Mouse (Mus musculus) urinary bladder, postnatal 10 days (tissue): ENCODE data around the gene Nfyc.

ENCODE experiments used
- DNase-seq: peaks from one replicate; pipeline ENCODE4 v3.0.0; 2022; ENCODE audit warnings: low spot score

The Nfyc gene

DNA sequence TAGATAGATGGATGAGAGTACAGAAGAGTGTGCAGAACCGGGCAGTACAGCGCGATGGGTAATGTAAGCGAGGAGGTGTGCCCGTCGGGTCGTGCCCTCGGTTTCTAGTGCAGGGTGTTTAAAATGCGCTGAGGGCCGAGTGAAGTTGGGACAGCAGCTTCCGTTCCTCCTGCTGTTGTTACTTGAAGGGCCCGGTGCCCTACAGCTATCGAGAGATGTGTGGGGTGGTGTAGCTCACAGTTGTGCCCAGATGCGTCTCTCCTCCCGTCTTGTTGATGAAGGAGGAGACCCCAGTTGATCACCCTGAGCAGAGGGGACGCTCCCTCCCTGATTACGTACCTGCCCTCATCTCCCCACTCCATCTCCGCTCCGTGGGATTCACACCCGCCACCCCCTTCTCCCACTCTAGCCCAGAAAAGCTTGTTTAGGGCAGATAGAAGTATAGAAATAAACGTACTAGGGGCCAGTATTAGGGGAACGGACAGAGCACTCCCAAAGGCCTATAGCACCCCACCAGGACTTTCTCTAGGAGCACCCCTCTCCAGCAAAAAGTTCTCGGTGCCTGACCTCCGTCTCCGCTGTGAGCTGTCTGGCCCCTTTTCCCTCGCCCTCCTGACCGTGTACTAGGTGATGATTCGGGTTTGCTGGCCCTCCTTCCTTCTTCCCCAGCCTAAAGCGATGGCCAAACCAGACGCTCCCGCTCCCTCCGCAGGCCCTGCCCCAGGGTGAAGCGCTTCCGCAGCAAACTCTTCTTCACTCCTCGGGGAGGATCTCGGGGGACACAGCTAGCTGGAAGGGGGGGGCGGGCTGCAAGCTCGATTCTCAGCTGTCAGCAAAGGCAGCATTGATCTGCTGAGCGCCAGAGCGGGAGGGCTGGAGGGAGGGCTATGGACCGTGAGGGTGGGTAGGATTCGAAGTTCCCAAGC is 83.2 kb downstream of the Nfyc start, which contains the start of gene Kcnq4:
Gene Kcnq4, minus strand, starts transcription at position 672 of the 926 bp plus-strand sequence.
- no peak for DNase-seq

- no peak for DNase-seq
Observed at GRCm38 (mm10) chr4:120747243-120747792, 84.1 kb downstream of the Nfyc start.

- DNase-seq = no peak
Observed at GRCm38 (mm10) chr4:120746552-120747150, 84.7 kb downstream of the Nfyc start.

DNA sequence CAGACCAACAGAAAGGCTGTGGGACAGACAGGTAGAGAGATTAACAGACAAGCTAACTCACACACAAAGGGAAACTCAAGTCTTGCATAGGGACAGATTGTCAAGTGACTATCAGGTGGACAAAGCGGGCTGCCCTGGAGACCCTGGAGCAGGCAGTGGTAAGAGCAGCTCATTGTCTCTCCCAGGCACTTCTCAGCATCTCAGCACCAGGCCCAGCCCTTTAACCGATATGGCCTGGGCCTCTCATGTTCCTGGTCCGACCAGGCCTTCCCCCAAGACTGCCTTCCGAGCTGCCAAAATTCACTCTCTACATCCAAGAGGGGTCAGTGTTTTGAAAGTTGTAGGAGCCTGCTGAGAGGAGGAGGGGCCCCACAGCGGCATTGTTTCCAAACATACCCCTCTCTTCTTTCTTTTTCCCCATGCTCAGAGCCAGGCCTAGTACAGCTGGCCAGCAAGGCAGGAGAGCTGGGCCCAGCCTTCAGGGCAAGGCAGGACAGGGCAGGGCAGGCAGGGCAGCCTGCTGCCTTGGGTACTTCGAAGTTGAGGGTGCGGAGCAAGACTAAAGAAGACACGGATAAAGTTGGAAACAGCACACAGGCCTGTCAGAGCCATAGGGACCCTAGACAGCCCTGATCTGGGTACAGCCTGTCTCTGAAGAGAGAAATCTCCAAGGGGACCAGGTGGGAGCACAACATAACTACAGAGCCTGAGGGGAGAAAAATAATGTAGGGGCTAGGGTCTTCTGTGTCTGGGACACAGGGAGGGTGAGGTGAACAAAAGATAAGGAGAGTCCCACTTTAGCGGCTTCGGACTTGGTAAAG is 85.4 kb downstream of the Nfyc start:
- no peak for DNase-seq

GRCm38 (mm10) chr4:120743636-120744035 is 87.7 kb downstream of the Nfyc start:
- no peak for DNase-seq

- no peak for DNase-seq
Observed at GRCm38 (mm10) chr4:120741303-120741702, 90.1 kb downstream of the Nfyc start.

DNA sequence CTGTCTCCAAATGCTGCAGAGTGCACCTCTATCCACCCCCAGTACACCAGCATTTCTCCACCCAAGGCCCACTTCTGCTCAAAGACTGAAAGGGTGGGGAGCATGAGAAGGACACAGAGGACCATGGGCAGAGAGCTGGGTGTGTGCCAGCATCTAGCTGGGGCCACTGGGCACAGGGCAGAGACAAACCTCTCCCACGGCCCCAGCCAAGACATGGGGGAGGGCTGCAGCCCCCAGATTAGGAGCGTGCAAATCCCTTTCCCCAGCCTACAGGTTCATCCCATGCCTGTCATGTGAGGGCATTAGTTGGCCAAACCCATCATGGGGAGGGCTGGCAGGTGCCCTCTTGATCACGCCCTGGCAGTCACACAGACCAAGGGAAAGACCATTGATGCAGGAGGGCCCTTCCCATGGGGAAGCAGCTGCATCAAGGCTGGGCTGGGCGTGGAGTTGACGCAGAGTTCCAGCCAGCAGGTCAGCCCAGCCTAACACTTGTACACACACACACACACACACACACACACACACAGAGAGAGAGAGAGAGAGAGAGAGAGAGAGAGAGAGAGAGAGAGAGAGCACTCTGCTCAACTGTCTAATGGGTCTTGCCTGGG is 97.3 kb downstream of the Nfyc start:
- no peak for DNase-seq

DNA sequence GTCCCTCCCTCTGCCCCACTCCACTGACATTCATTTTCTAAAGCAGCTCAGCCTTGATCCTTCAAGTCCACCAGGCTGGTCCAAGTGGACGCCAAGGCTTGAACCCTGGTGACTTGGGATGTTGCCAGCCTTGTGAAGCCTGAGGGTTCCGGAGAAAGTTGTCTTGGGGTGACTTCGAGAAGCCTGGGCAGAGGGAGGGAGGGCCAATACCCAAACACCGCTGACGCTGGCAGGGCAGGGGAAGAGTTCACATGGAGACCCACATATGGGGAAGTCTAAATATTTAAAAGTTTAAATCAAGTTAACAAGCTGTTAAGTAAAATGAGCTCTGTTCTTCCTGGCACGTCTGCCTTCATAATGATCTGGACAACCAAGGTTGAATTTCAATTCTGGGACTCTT is 98.6 kb downstream of the Nfyc start:
- no peak for DNase-seq

GRCm38 (mm10) chr4:120731030-120731644 is 100.2 kb downstream of the Nfyc start:
- DNase-seq = no peak

GRCm38 (mm10) chr4:120730574-120730973 is 100.8 kb downstream of the Nfyc start:
- no peak for DNase-seq

- no peak for DNase-seq
Observed at GRCm38 (mm10) chr4:120730146-120730545, 101.2 kb downstream of the Nfyc start.

- DNase-seq = no peak
Observed at GRCm38 (mm10) chr4:120729441-120729840, 101.9 kb downstream of the Nfyc start.

GRCm38 (mm10) chr4:120727842-120728241 is 103.5 kb downstream of the Nfyc start:
- DNase-seq = no peak

- no peak for DNase-seq
Observed at GRCm38 (mm10) chr4:120726174-120726573, 105.2 kb downstream of the Nfyc start.

DNA sequence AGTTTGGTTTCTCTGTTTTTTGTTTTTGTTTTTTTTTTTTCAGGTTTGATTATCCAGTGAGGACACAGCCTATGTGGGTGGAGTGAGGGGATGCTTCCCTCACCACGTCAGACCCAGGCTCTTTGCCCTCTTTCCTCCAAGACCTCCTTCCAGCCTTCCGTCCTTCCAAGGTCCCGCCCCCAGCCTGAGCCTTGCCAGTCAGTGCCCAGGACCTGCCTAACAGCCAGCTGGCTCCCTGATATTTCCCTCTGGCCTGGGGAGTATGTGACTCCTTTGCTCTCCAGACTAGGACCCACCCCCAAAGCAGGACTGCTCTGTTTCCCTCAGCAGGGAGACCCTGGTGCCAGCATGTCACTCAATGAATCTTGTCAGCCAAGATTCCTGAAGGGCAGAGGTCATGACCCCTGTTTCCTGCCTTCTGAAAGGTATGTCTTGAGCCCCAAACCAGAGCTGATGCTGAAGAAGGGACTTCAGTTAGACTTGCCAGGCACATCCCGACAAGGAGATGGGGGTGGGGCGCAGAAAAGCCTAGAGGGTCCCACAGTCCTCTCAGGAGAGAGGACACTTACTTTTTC is 105.8 kb downstream of the Nfyc start:
- no peak for DNase-seq

- DNase-seq = no peak
Observed at GRCm38 (mm10) chr4:120721574-120721973, 109.8 kb downstream of the Nfyc start.

- DNase-seq = no peak
Observed at GRCm38 (mm10) chr4:120719152-120719551, 112.2 kb downstream of the Nfyc start.

DNA sequence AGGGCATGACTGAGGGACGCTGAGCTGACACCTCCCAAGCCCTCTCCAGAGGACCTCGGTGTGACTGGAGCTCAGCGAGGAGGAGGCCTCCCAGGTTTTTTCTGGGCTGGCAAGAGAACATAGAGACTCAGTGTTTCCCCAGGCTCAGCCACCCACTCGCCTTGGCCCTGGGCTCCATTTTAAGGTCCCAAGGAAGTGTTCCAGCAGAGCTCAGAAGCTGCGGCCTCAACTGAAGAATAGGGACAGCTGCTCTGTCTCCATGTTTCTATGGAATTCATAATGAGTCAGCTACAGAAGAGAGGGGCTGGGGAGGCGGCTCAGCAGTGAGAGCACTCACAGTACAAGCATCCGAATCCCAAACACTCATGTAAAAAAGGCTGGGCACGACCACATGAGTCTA is 113.8 kb downstream of the Nfyc start:
- DNase-seq = no peak

DNA sequence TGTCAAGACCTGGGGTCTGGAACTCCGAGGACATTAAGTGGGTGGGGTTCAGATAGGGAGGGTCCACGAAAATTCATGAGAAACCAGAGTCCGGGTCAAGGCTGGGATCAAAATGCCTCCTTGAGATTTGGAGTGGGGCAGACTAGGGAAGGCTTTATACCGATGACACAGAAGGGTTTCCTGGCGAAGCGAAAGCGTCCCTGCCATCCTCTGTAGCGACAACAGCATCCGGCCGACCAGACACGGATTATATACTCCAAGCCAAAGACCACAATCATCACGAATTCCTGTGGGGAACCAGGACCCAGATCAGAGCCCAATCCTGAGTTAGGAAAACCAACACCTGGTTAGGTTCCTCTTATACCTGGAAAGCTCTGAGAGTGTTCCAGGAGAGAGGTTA is 114.6 kb downstream of the Nfyc start:
- no peak for DNase-seq

- DNase-seq = no peak
Observed at GRCm38 (mm10) chr4:120716141-120716571, 115.2 kb downstream of the Nfyc start.
